Mouse (Mus musculus): ENCODE data around the gene Tvp23a.

DNA sequence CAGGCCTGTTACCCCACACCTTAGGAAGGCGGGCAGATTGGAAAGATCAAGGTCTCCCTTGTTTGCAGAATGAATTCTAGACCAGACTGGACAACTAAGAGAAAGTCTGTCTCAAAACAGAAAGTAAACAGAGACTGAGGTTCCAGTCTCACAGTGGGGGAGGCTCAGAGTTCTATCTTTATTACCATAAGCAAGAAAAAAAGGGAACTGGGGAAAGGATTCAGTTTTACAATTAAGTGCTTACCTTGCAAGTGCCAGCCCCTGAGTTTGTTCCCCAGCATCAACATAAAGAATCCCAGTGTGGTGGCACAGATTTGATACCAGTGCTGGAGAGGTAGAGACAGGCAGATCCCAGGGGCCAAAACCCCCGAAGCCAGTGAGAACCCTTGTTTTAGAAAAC, 28.8 kb upstream of the Tvp23a start:
- TF ChIP-seq POLR2A (IDR thresholded peaks at IDR 0.05; ENCODE audit: insufficient read depth, low read depth, low read length) (no peak), CTCF (IDR thresholded peaks at IDR 0.05; ENCODE audit: insufficient read depth, low read depth, low read length) (no peak)

All from olfactory bulb, adult 2 months (tissue).